In the genomic region with DNA sequence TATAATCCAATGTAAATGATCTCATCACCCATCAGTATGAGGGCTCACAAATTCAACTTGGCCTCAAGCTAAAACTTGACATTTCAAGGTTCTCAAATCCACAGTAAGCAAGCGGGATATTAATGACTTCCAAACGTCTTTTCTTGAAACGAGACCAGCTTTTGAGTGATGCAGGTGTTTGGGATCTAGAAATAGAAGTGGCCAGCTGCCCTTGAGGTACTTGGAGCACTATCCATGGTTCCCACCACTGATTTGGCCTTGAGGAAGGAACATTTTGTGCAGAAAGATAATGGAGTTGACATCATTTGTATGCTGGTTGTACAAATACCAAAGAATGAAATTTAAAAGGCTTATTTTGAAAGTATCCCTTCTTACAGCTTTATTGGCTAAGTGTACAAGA, we compare ENCODE assay signal across 22 mouse cellular contexts.
DNase-seq lines count a peak whose midpoint lies in the region; ATAC-seq lines count a peak whose summit lies in the region.
"Had no signal": no experiment of that assay in that cellular context is flagged by ENCODE, and none has a peak within 500 bp of the region (broad histone marks: within the 10 kb centered on the region; RNA-seq: fewer than 3 reads in every experiment).

No protein-coding gene starts in this region.

- ATAC-seq in heart, embryonic 11.5 days (replicated peaks; ENCODE audit: insufficient number of reproducible peaks, low FRiP score, low TSS enrichment): no peak
- ATAC-seq: forebrain, embryonic 15.5 days; intestine, embryonic 15.5 days; midbrain, embryonic 13.5 days had no signal

- H3K4me1 ChIP-seq in heart, embryonic 11.5 days (ENCODE audit: control insufficient read depth, insufficient read depth, low read length): no peaks in the 10 kb centered on the region
- H3K4me1 ChIP-seq: embryonic facial prominence, embryonic 13.5 days; forebrain, embryonic 15.5 days; intestine, embryonic 15.5 days; midbrain, embryonic 13.5 days; neural tube, embryonic 12.5 days had no signal

- no peak overlapping the region for H3K4me2 ChIP-seq in heart, embryonic 11.5 days
- H3K4me2 ChIP-seq: embryonic facial prominence, embryonic 13.5 days; forebrain, embryonic 15.5 days; hindbrain, embryonic 14.5 days; intestine, embryonic 15.5 days; liver, embryonic 11.5 days; midbrain, embryonic 13.5 days; neural tube, embryonic 12.5 days had no signal

- no peaks in the 10 kb centered on the region for H3K9me3 ChIP-seq in heart, embryonic 11.5 days (replicated peaks; ENCODE audit: control insufficient read depth, low read length)
- H3K9me3 ChIP-seq: embryonic facial prominence, embryonic 13.5 days; forebrain, embryonic 15.5 days; intestine, embryonic 15.5 days; midbrain, embryonic 13.5 days; neural tube, embryonic 12.5 days had no signal

- H3K27me3 ChIP-seq in heart, embryonic 11.5 days (ENCODE audit: control insufficient read depth, insufficient read depth, low read length): no peaks in the 10 kb centered on the region
- H3K27me3 ChIP-seq: embryonic facial prominence, embryonic 13.5 days; forebrain, embryonic 15.5 days; intestine, embryonic 15.5 days; midbrain, embryonic 13.5 days; neural tube, embryonic 12.5 days had no signal

- 66% methylated on average over 3 of the region's 3 CpGs for WGBS in heart, embryonic 11.5 days (ENCODE audit: insufficient replicate concordance)

- intact Hi-C loops in left cerebral cortex, postnatal 4 days (cut with DNase I): no loop called here

- peak; percentile 9 to 11 for DNase-seq in cerebellum, adult 18-20 months
- no peak for DNase-seq in cerebellum, adult 8-10 months
- peak; percentile 13 to 28 for DNase-seq in heart, adult 9 months (ENCODE audit: low spot score in 2 of 2)
- peak; percentile 44 for DNase-seq in adrenal gland, postnatal 14 days
- DNase-seq in telencephalon, adult 2 months (ENCODE audit: low read depth, low spot score): peak; percentile 4
- DNase-seq in gastrocnemius, postnatal 10 days: no peak
- no peak for DNase-seq in left cerebral cortex, postnatal 4 days
- DNase-seq: B cell, adult 2 months; kidney, adult 9 months; kidney, postnatal 25 days; lung, adult 18-20 months; lung, postnatal 14 days; spleen, adult 18-20 months had no signal

- H3K36me3 ChIP-seq in heart, embryonic 11.5 days (ENCODE audit: control insufficient read depth, insufficient read depth, low read length): no peaks in the 10 kb centered on the region
- H3K36me3 ChIP-seq: embryonic facial prominence, embryonic 13.5 days; forebrain, embryonic 15.5 days; intestine, embryonic 15.5 days; midbrain, embryonic 13.5 days; neural tube, embryonic 12.5 days had no signal

- no peak overlapping the region for H3K4me3 ChIP-seq in heart, embryonic 11.5 days (ENCODE audit: low read depth, low read length)
- H3K4me3 ChIP-seq: embryonic facial prominence, embryonic 13.5 days; forebrain, embryonic 15.5 days; intestine, embryonic 15.5 days; left cerebral cortex, adult 2 months; midbrain, embryonic 13.5 days; neural tube, embryonic 12.5 days had no signal

- no peak overlapping the region for H3K27ac ChIP-seq in heart, embryonic 11.5 days (ENCODE audit: low read depth, low read length)
- H3K27ac ChIP-seq: embryonic facial prominence, embryonic 13.5 days; forebrain, embryonic 15.5 days; hindbrain, embryonic 14.5 days; intestine, embryonic 15.5 days; left cerebral cortex, adult 2 months; midbrain, embryonic 13.5 days; neural tube, embryonic 12.5 days had no signal

- no peak overlapping the region for H3K9ac ChIP-seq in heart, embryonic 11.5 days (ENCODE audit: low read depth, low read length)
- H3K9ac ChIP-seq: embryonic facial prominence, embryonic 13.5 days; forebrain, embryonic 15.5 days; hindbrain, embryonic 14.5 days; intestine, embryonic 15.5 days; midbrain, embryonic 13.5 days; neural tube, embryonic 12.5 days had no signal

Comparison
In these comparisons a context has a peak if more than half of its experiments do, and no peak if none do; other contexts are left out.
1. DNase-seq: peak in cerebellum, adult 18-20 months (2 of 2), heart, adult 9 months (2 of 2), adrenal gland, postnatal 14 days (single experiment) and telencephalon, adult 2 months (single experiment); none in cerebellum, adult 8-10 months (single experiment), gastrocnemius, postnatal 10 days (single experiment) and left cerebral cortex, postnatal 4 days (single experiment).